Mouse (Mus musculus) MEL (cell line): ENCODE data around the gene Pdcd4. TPM values are rescaled to one million over a fixed set of nuclear protein-coding genes. Genes with fewer than 3 reads are reported as not detected.

Experiments used
- DNase-seq: peaks from one replicate; pipeline ENCODE4 v3.0.0; 2011; ENCODE audit warnings: low read depth, low spot score
- H3K27ac ChIP-seq: 2 replicates; pipeline ENCODE4 v1.5.1; 2012; ENCODE audit warnings: low read depth, mild to moderate bottlenecking, control low read depth, low read length, moderate library complexity; ENCODE audit not compliant: control insufficient read depth
- H3K27me3 ChIP-seq, 2 experiments: fragments of 150-350 bp in 1 of 2; sonication (generic) in 1 of 2; 2 replicates each; pipeline ENCODE4 v1.6.1; 2012; ENCODE audit warnings: low read length in 2 of 2, mild to moderate bottlenecking in 2 of 2, improper control_type of control experiment in 1 of 2, moderate library complexity in 1 of 2; ENCODE audit not compliant: insufficient read depth in 2 of 2, control insufficient read depth in 1 of 2
- H3K36me3 ChIP-seq, 2 experiments: 2 replicates each; pipeline ENCODE4 v1.6.1; 2012 to 2014; ENCODE audit warnings: low read length in 2 of 2, improper control_type of control experiment in 1 of 2, inconsistent platforms in 1 of 2, mild to moderate bottlenecking in 1 of 2; ENCODE audit not compliant: insufficient read depth in 2 of 2, control insufficient read depth in 1 of 2
- H3K4me1 ChIP-seq, 2 experiments: fragments of 150-350 bp in 1 of 2; sonication (generic) in 1 of 2; 2 replicates each; pipeline ENCODE4 v1.6.1; 2012; ENCODE audit warnings: low read length in 2 of 2, improper control_type of control experiment in 1 of 2, mild to moderate bottlenecking in 1 of 2; ENCODE audit not compliant: insufficient read depth in 2 of 2, control insufficient read depth in 1 of 2
- H3K4me3 ChIP-seq, 2 experiments: fragments of 150-350 bp in 1 of 2; sonication (generic) in 1 of 2; 2 replicates each; pipeline ENCODE4 v1.5.1; 2012; ENCODE audit warnings: low read depth in 2 of 2, low read length in 2 of 2, mild to moderate bottlenecking in 2 of 2, moderate library complexity in 2 of 2, control low read depth in 1 of 2, improper control_type of control experiment in 1 of 2; ENCODE audit not compliant: control insufficient read depth in 1 of 2, insufficient read depth in 1 of 2
- H3K79me2 ChIP-seq: 2 replicates; pipeline ENCODE4 v1.6.1; 2012; ENCODE audit warnings: mild to moderate bottlenecking, low read length, moderate library complexity; ENCODE audit not compliant: control insufficient read depth, poor library complexity, insufficient read depth
- H3K9ac ChIP-seq: 2 replicates; pipeline ENCODE4 v1.6.1; 2012; ENCODE audit warnings: low read depth, mild to moderate bottlenecking, control low read depth, low read length, moderate library complexity; ENCODE audit not compliant: control insufficient read depth, poor library complexity, severe bottlenecking
- H3K9me3 ChIP-seq: fragments of 150-350 bp; sonication (generic); replicated peaks from 2 replicates; pipeline ENCODE4 v1.6.1; 2012; ENCODE audit warnings: mild to moderate bottlenecking, low read length, improper control_type of control experiment, moderate library complexity; ENCODE audit not compliant: insufficient read depth
- BHLHE40 ChIP-seq: IDR thresholded peaks from 2 replicates; pipeline ENCODE4 v1.6.1; 2012; ENCODE audit warnings: low read depth, mild to moderate bottlenecking, inconsistent platforms, low read length, improper control_type of control experiment, borderline replicate concordance
- CTCF ChIP-seq, 3 experiments: IDR thresholded peaks in 2 of 3; conservative IDR thresholded peaks in 1 of 3; 2 replicates each; pipeline ENCODE4 v1.5.1; 2011 to 2012; ENCODE audit warnings: low read length in 3 of 3, low read depth in 2 of 3, mild to moderate bottlenecking in 2 of 3, improper control_type of control experiment in 1 of 3, inconsistent platforms in 1 of 3, mixed read lengths in 1 of 3, moderate library complexity in 1 of 3; ENCODE audit not compliant: control insufficient read depth in 1 of 3, insufficient read depth in 1 of 3, poor library complexity in 1 of 3, severe bottlenecking in 1 of 3
- E2F4 ChIP-seq: IDR thresholded peaks from 2 replicates; pipeline ENCODE4 v1.6.1; 2011; ENCODE audit warnings: low read depth, low read length, improper control_type of control experiment, borderline replicate concordance
- ELF1 ChIP-seq: IDR thresholded peaks from 2 replicates; pipeline ENCODE4 v1.6.1; 2014; ENCODE audit warnings: low read depth, mild to moderate bottlenecking, inconsistent platforms, low read length, improper control_type of control experiment, moderate library complexity
- GABPA ChIP-seq: IDR thresholded peaks from 2 replicates; pipeline ENCODE4 v1.6.1; 2012; ENCODE audit warnings: low read depth, mild to moderate bottlenecking, inconsistent platforms, low read length, improper control_type of control experiment, moderate library complexity
- GATA1 ChIP-seq: IDR thresholded peaks from 2 replicates; pipeline ENCODE4 v1.6.1; 2011; ENCODE audit warnings: low read depth, low read length, improper control_type of control experiment
- HCFC1 ChIP-seq: IDR thresholded peaks from 2 replicates; pipeline ENCODE4 v1.6.1; 2012; ENCODE audit warnings: low read depth, mild to moderate bottlenecking, inconsistent platforms, low read length, improper control_type of control experiment, moderate library complexity
- JUND ChIP-seq: IDR thresholded peaks from 2 replicates; pipeline ENCODE4 v1.6.1; 2011; ENCODE audit warnings: low read depth, mild to moderate bottlenecking, improper control_type of control experiment, low read length
- KAT2A ChIP-seq: conservative IDR thresholded peaks from 2 replicates; pipeline ENCODE4 v1.6.1; 2012; ENCODE audit warnings: low read depth, low read length, improper control_type of control experiment, inconsistent platforms
- MAFK ChIP-seq: IDR thresholded peaks from 2 replicates; pipeline ENCODE4 v1.6.1; 2011; ENCODE audit warnings: low read depth, mild to moderate bottlenecking, low read length, improper control_type of control experiment, borderline replicate concordance
- MAX ChIP-seq: IDR thresholded peaks from 2 replicates; pipeline ENCODE4 v1.6.1; 2011; ENCODE audit warnings: low read length, improper control_type of control experiment
- MAZ ChIP-seq: IDR thresholded peaks from 2 replicates; pipeline ENCODE4 v1.6.1; 2012; ENCODE audit warnings: low read depth, mild to moderate bottlenecking, inconsistent platforms, low read length, improper control_type of control experiment
- MEF2A ChIP-seq: IDR thresholded peaks from 2 replicates; pipeline ENCODE4 v1.6.1; 2014; ENCODE audit warnings: low read depth, mild to moderate bottlenecking, inconsistent platforms, low read length, improper control_type of control experiment; ENCODE audit not compliant: poor library complexity, insufficient replicate concordance, severe bottlenecking; ENCODE audit errors: extremely low read depth
- MXI1 ChIP-seq: IDR thresholded peaks from 2 replicates; pipeline ENCODE4 v1.6.1; 2011; ENCODE audit warnings: mild to moderate bottlenecking, low read depth, low read length, improper control_type of control experiment
- MYB ChIP-seq: IDR thresholded peaks from 2 replicates; pipeline ENCODE4 v1.6.1; 2011; ENCODE audit warnings: mild to moderate bottlenecking, low read depth, low read length, improper control_type of control experiment
- MYC ChIP-seq: IDR thresholded peaks from 2 replicates; pipeline ENCODE4 v1.6.1; 2011; ENCODE audit warnings: low read depth, mild to moderate bottlenecking, low read length, improper control_type of control experiment, moderate library complexity
- NRF1 ChIP-seq: IDR thresholded peaks from 2 replicates; pipeline ENCODE4 v1.6.1; 2014; ENCODE audit warnings: low read depth, mild to moderate bottlenecking, inconsistent platforms, low read length, improper control_type of control experiment, moderate library complexity; ENCODE audit not compliant: poor library complexity, insufficient read depth, severe bottlenecking
- POLR2A ChIP-seq, 2 experiments: IDR thresholded peaks; 2 replicates each; pipeline ENCODE4 v1.6.1; 2011 to 2012; ENCODE audit warnings: low read length in 2 of 2, mild to moderate bottlenecking in 2 of 2, control low read depth in 1 of 2, improper control_type of control experiment in 1 of 2, low read depth in 1 of 2, moderate library complexity in 1 of 2; ENCODE audit not compliant: control insufficient read depth in 1 of 2, insufficient read depth in 1 of 2, poor library complexity in 1 of 2
- POLR2AphosphoS2 ChIP-seq: IDR thresholded peaks from 2 replicates; pipeline ENCODE4 v1.6.1; 2011; ENCODE audit warnings: low read length, improper control_type of control experiment
- POLR2AphosphoS5 ChIP-seq: IDR thresholded peaks from 2 replicates; pipeline ENCODE4 v1.6.1; 2012; ENCODE audit warnings: low read depth, borderline replicate concordance, mild to moderate bottlenecking, inconsistent platforms, low read length, moderate library complexity, mixed read lengths
- RCOR1 ChIP-seq: IDR thresholded peaks from 2 replicates; pipeline ENCODE4 v1.6.1; 2012; ENCODE audit warnings: low read depth, mild to moderate bottlenecking, inconsistent platforms, low read length, improper control_type of control experiment
- SIN3A ChIP-seq: IDR thresholded peaks from 2 replicates; pipeline ENCODE4 v1.6.1; 2012; ENCODE audit warnings: low read length, improper control_type of control experiment, inconsistent platforms
- SMC3 ChIP-seq: IDR thresholded peaks from 2 replicates; pipeline ENCODE4 v1.6.1; 2011; ENCODE audit warnings: low read depth, low read length, improper control_type of control experiment
- TBP ChIP-seq: IDR thresholded peaks from 2 replicates; pipeline ENCODE4 v1.8.0; 2011; ENCODE audit warnings: low read depth, low read length, improper control_type of control experiment
- TCF12 ChIP-seq: IDR thresholded peaks from 2 replicates; pipeline ENCODE4 v1.6.1; 2014; ENCODE audit warnings: low read depth, mild to moderate bottlenecking, inconsistent platforms, low read length, improper control_type of control experiment, moderate library complexity
- UBTF ChIP-seq: IDR thresholded peaks from 2 replicates; pipeline ENCODE4 v1.6.1; 2012; ENCODE audit warnings: low read depth, mild to moderate bottlenecking, inconsistent platforms, low read length, improper control_type of control experiment, moderate library complexity, borderline replicate concordance; ENCODE audit not compliant: insufficient read depth
- USF1 ChIP-seq: IDR thresholded peaks from 2 replicates; pipeline ENCODE4 v1.6.1; 2014; ENCODE audit warnings: low read depth, mild to moderate bottlenecking, inconsistent platforms, low read length, improper control_type of control experiment, moderate library complexity
- USF2 ChIP-seq, 2 experiments: IDR thresholded peaks; 2 replicates each; pipeline ENCODE4 v1.6.1; 2011 to 2012; ENCODE audit warnings: improper control_type of control experiment in 2 of 2, low read length in 2 of 2, borderline replicate concordance in 1 of 2, inconsistent platforms in 1 of 2, low read depth in 1 of 2, mild to moderate bottlenecking in 1 of 2; ENCODE audit not compliant: insufficient read depth in 1 of 2
- ZMIZ1 ChIP-seq: IDR thresholded peaks from 2 replicates; pipeline ENCODE4 v1.6.1; 2012; ENCODE audit warnings: low read depth, mild to moderate bottlenecking, inconsistent platforms, low read length, improper control_type of control experiment, moderate library complexity
- ZNF384 ChIP-seq: IDR thresholded peaks from 2 replicates; pipeline ENCODE4 v1.6.1; 2012; ENCODE audit warnings: low read depth, mild to moderate bottlenecking, inconsistent platforms, low read length, improper control_type of control experiment
- polyA plus RNA-seq, 2 experiments: library from polyadenylated mRNA; stranded (reverse) in 1 of 2; unstranded in 1 of 2; fragments of >175 nt in 1 of 2; fragments of >200 nt in 1 of 2; gene quantifications; 2 replicates each; pipeline versions ENCODE4 v1.2.1 to v1.2.4; 2012; ENCODE audit warnings: low replicate concordance in 2 of 2, low read depth in 1 of 2; ENCODE audit not compliant: insufficient read length in 2 of 2, insufficient read depth in 1 of 2, missing spikeins in 1 of 2
- total RNA-seq: library from RNA; depleted of rRNA; stranded (reverse); fragments of 300-350 nt; gene quantifications from 2 replicates; pipeline ENCODE4 v1.2.3, GENCODE M21; 2012

Gene Pdcd4
- total and polyA plus RNA-seq, 3 experiments = 30.0 to 37.6 TPM; not detected in 1

GRCm38 (mm10) chr19:53934046-53934445 lies 42.0 kb downstream of the Pdcd4 start:
- H3K27me3 ChIP-seq = no peaks in the 10 kb centered on the region
- TF ChIP-seq TBP (no peak), MAX (no peak), SIN3A (no peak), NRF1 (no peak), ZMIZ1 (0 out of 2 replicates have a peak, but pooled peaks have one; percentile 27)
- DNase-seq = no peak
- H3K36me3 ChIP-seq = peaks cover 15 to 32% of the 10 kb centered on the region in 2 experiments
- no peak overlapping the region for H3K9ac ChIP-seq
- H3K4me3 ChIP-seq = no peak overlapping the region
- no peaks in the 10 kb centered on the region for H3K9me3 ChIP-seq
- H3K4me1 ChIP-seq = peaks cover 6 to 8% of the 10 kb centered on the region in 2 experiments
- H3K79me2 ChIP-seq = no peaks in the 10 kb centered on the region
- no peak overlapping the region for H3K27ac ChIP-seq

DNA sequence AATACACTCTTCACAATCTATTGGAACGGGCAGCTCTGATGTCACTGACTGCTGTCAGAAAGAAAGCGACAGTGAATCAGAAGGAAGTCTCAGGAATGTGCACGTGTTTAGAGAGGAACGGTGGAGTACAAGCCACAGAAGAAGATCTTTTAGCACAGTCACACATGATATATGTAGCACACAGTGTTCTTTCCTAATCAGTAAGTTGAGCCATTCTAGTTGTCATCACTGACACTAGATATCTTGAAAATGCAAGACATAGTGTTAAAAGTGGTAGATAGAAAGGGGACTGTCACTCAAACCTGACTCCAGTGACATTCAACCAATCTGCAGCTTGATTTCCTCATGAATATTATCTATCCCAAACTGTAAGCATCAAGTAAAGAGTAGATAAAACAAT lies 47.4 kb downstream of the Pdcd4 start:
- Histone ChIP-seq H3K79me2 (peaks cover 6% of the 10 kb centered on the region; the same call in 1 of the 2 replicates), H3K4me3 (peak overlapping the region in 1 of 2 experiments; percentile 52; a peak in 2 of 4 replicates), H3K27me3 (no peaks in the 10 kb centered on the region), H3K36me3 (peaks cover 16 to 42% of the 10 kb centered on the region in 2 experiments), H3K4me1 (peaks cover 15 to 38% of the 10 kb centered on the region in 2 experiments), H3K9ac (peak overlapping the region; percentile 34; the same call in 1 of the 2 replicates), H3K9me3 (no peaks in the 10 kb centered on the region), H3K27ac (peak overlapping the region; percentile 77)
- DNase-seq = peak; percentile 81
- no peak for TF ChIP-seq ZNF384
- no peak for TF ChIP-seq POLR2AphosphoS5
- TF ChIP-seq KAT2A = peak; percentile 48
- TF ChIP-seq GATA1 = peak; percentile 65
- no peak for TF ChIP-seq CTCF (IDR thresholded peaks at IDR 0.05 in 2 of 3, conservative IDR thresholded peaks at IDR 0.05 in 1 of 3; ENCODE audit: control insufficient read depth in 1 of 3, insufficient read depth in 1 of 3, low read depth in 2 of 3, low read length in 3 of 3, poor library complexity in 1 of 3, severe bottlenecking in 1 of 3)
- 0 out of 2 replicates have a peak, but pooled peaks have one; percentile 28 for TF ChIP-seq MAZ
- TF ChIP-seq JUND = no peak
- TF ChIP-seq E2F4 = no peak
- no peak for TF ChIP-seq SMC3
- TF ChIP-seq SIN3A = peak; percentile 96
- TF ChIP-seq MYB = 0 out of 2 replicates have a peak, but pooled peaks have one; percentile 42
- peak; percentile 94 for TF ChIP-seq BHLHE40
- TF ChIP-seq MEF2A = no peak
- peak; percentile 73 for TF ChIP-seq TCF12
- TF ChIP-seq USF1 = peak; percentile 72; the same call in 1 of the 2 replicates
- TF ChIP-seq RCOR1 = peak; percentile 59; the same call in 1 of the 2 replicates
- no peak for TF ChIP-seq ZMIZ1
- peak; percentile 70 for TF ChIP-seq HCFC1
- TF ChIP-seq ELF1 = peak; percentile 68; the same call in 1 of the 2 replicates
- no peak for TF ChIP-seq POLR2A (IDR thresholded peaks at IDR 0.05; ENCODE audit: control insufficient read depth in 1 of 2, insufficient read depth in 1 of 2, low read depth in 1 of 2, low read length in 2 of 2, poor library complexity in 1 of 2)
- TF ChIP-seq POLR2AphosphoS2 = 0 out of 2 replicates have a peak, but pooled peaks have one; percentile 25
- no peak for TF ChIP-seq GABPA
- TF ChIP-seq MXI1 = peak; percentile 99
- TF ChIP-seq MAX = peak; percentile 98
- peak; percentile 98 for TF ChIP-seq MYC
- TF ChIP-seq USF2 (IDR thresholded peaks at IDR 0.05; ENCODE audit: borderline replicate concordance in 1 of 2, insufficient read depth in 1 of 2, low read depth in 1 of 2, low read length in 2 of 2) = no peak
- peak; percentile 33; the same call in 1 of the 2 replicates for TF ChIP-seq TBP
- no peak for TF ChIP-seq UBTF
- no peak for TF ChIP-seq MAFK
